Mouse (Mus musculus) midbrain, embryonic 14.5 days (tissue): ENCODE measurements at regions not wholly inside any gene's neighbourhood (a gene's known extent, or its start where the extent isn't known, plus 50 kb on each side); places are given as distances from the start of the nearest gene placed in this dataset.

ENCODE experiments used
- ATAC-seq: fragments of 200-750 bp; cut with Nextera tagmentation; 2 replicates; pipeline ENCODE4 v1.8.0; 2017; ENCODE audit warnings: moderate number of reproducible peaks, moderate library complexity; ENCODE audit not compliant: low FRiP score, low TSS enrichment
- DNase-seq: peaks from one replicate; pipeline ENCODE4 v3.0.0-alpha.2; 2015
- H3K27ac ChIP-seq: fragments of 300-500 bp; sonication (generic); replicated peaks from 2 replicates; pipeline ENCODE4 v1.5.1; 2014; ENCODE audit warnings: mild to moderate bottlenecking, low read depth, low read length, moderate library complexity
- H3K27me3 ChIP-seq: fragments of 300-500 bp; sonication (generic); 2 replicates; pipeline ENCODE4 v1.6.1; 2014; ENCODE audit warnings: low read length, control low read depth, mixed read lengths; ENCODE audit not compliant: control insufficient read depth, insufficient read depth
- H3K36me3 ChIP-seq: fragments of 300-500 bp; sonication (generic); 2 replicates; pipeline ENCODE4 v1.6.1; 2014; ENCODE audit warnings: low read length, control low read depth; ENCODE audit not compliant: control insufficient read depth, insufficient read depth
- H3K4me1 ChIP-seq: fragments of 300-500 bp; sonication (generic); 2 replicates; pipeline ENCODE4 v1.6.1; 2014; ENCODE audit warnings: mild to moderate bottlenecking, antibody characterized with exemption, low read length, control low read depth; ENCODE audit not compliant: control insufficient read depth, insufficient read depth
- H3K4me2 ChIP-seq: fragments of 300-500 bp; sonication (generic); 2 replicates; pipeline ENCODE4 v1.6.1; 2014; ENCODE audit warnings: mild to moderate bottlenecking, low read length, moderate library complexity
- H3K4me3 ChIP-seq: fragments of 300-500 bp; sonication (generic); replicated peaks from 2 replicates; pipeline ENCODE4 v1.5.1; 2014; ENCODE audit warnings: low read depth, low read length
- H3K9ac ChIP-seq: fragments of 300-500 bp; sonication (generic); replicated peaks from 2 replicates; pipeline ENCODE4 v1.6.1; 2014; ENCODE audit warnings: mild to moderate bottlenecking, low read length, moderate library complexity
- H3K9me3 ChIP-seq: fragments of 300-500 bp; sonication (generic); 2 replicates; pipeline ENCODE4 v1.6.1; 2016; ENCODE audit warnings: low read length, control low read depth, mixed read lengths; ENCODE audit not compliant: control insufficient read depth
- WGBS: fragments of 180-500 bp; shearing (Covaris S2); extraction: QIAGEN DNeasy Blood & Tissue Kit; methylation state at CpG from one replicate; pipeline ENCODE4 v1.1.7; 2014; 5-methylcytosine and 5-hydroxymethylcytosine counted together

- no peaks in the 10 kb centered on the region for H3K9me3 ChIP-seq
- no peaks in the 10 kb centered on the region for H3K36me3 ChIP-seq
- 84% methylated on average over 5 of the region's 5 CpGs for WGBS
- H3K4me1 ChIP-seq: no peaks in the 10 kb centered on the region
- no peaks in the 10 kb centered on the region for H3K27me3 ChIP-seq
- H3K9ac ChIP-seq: no peak overlapping the region
- no peak overlapping the region for H3K27ac ChIP-seq
- DNase-seq (no peak), ATAC-seq (no peak)
- no peak overlapping the region for H3K4me2 ChIP-seq
- H3K4me3 ChIP-seq: no peak overlapping the region
Measured at GRCm38 (mm10) chr7:117285985-117286384, 94.8 kb upstream of the Xylt1 start.

- WGBS: 45% methylated on average over 2 of the region's 2 CpGs
- Histone ChIP-seq H3K36me3 (no peaks in the 10 kb centered on the region), H3K4me3 (no peak overlapping the region), H3K4me1 (no peaks in the 10 kb centered on the region), H3K27ac (no peak overlapping the region), H3K27me3 (no peaks in the 10 kb centered on the region), H3K4me2 (no peak overlapping the region), H3K9ac (no peak overlapping the region), H3K9me3 (no peaks in the 10 kb centered on the region)
- DNase-seq (peak; percentile 16), ATAC-seq (no peak)
Measured at GRCm38 (mm10) chr7:117303705-117304104, 77.1 kb upstream of the Xylt1 start.

GRCm38 (mm10) chr7:117310586-117311200 lies 70.1 kb upstream of the Xylt1 start:
- 93% methylated on average over 2 of the region's 2 CpGs for WGBS
- Histone ChIP-seq H3K4me2 (no peak overlapping the region), H3K27ac (no peak overlapping the region), H3K4me3 (no peak overlapping the region), H3K4me1 (no peaks in the 10 kb centered on the region), H3K27me3 (no peaks in the 10 kb centered on the region), H3K9ac (no peak overlapping the region), H3K9me3 (no peaks in the 10 kb centered on the region), H3K36me3 (no peaks in the 10 kb centered on the region)
- DNase-seq (no peak), ATAC-seq (no peak)

- WGBS: 30% methylated on average over 4 of the region's 4 CpGs
- Histone ChIP-seq H3K27ac (no peak overlapping the region), H3K36me3 (no peaks in the 10 kb centered on the region), H3K4me1 (no peaks in the 10 kb centered on the region), H3K9ac (no peak overlapping the region), H3K27me3 (no peaks in the 10 kb centered on the region), H3K9me3 (no peaks in the 10 kb centered on the region), H3K4me3 (no peak overlapping the region), H3K4me2 (no peak overlapping the region)
- ATAC-seq: no peak
- peak; percentile 14 for DNase-seq
Measured at GRCm38 (mm10) chr7:117311316-117311715, 69.5 kb upstream of the Xylt1 start.

GRCm38 (mm10) chr7:117316126-117316805 lies 64.5 kb upstream of the Xylt1 start:
- no peak overlapping the region for H3K9ac ChIP-seq
- ATAC-seq (no peak), DNase-seq (no peak)
- H3K4me2 ChIP-seq: no peak overlapping the region
- H3K9me3 ChIP-seq: no peaks in the 10 kb centered on the region
- no peak overlapping the region for H3K4me3 ChIP-seq
- no peaks in the 10 kb centered on the region for H3K4me1 ChIP-seq
- no peaks in the 10 kb centered on the region for H3K27me3 ChIP-seq
- 79% methylated on average over 5 of the region's 5 CpGs for WGBS
- H3K36me3 ChIP-seq: no peaks in the 10 kb centered on the region
- no peak overlapping the region for H3K27ac ChIP-seq

GRCm38 (mm10) chr7:117317362-117317761 lies 63.4 kb upstream of the Xylt1 start:
- no peak for ATAC-seq
- DNase-seq: peak; percentile 29
- Histone ChIP-seq H3K36me3 (no peaks in the 10 kb centered on the region), H3K27ac (no peak overlapping the region), H3K4me1 (no peaks in the 10 kb centered on the region), H3K4me3 (no peak overlapping the region), H3K9ac (no peak overlapping the region), H3K4me2 (no peak overlapping the region), H3K27me3 (no peaks in the 10 kb centered on the region), H3K9me3 (no peaks in the 10 kb centered on the region)
- 82% methylated on average over 2 of the region's 2 CpGs for WGBS

- Histone ChIP-seq H3K36me3 (no peaks in the 10 kb centered on the region), H3K4me2 (no peak overlapping the region), H3K4me3 (no peak overlapping the region), H3K9me3 (no peaks in the 10 kb centered on the region), H3K9ac (no peak overlapping the region), H3K4me1 (no peaks in the 10 kb centered on the region), H3K27me3 (no peaks in the 10 kb centered on the region), H3K27ac (no peak overlapping the region)
- no peak for ATAC-seq
- DNase-seq: peak; percentile 15
- 73% methylated on average over 6 of the region's 6 CpGs for WGBS
Measured at GRCm38 (mm10) chr7:117320552-117320951, 60.2 kb upstream of the Xylt1 start.
